Mouse (Mus musculus) heart, embryonic 12.5 days (tissue): Measurements from ENCODE around the gene Apoc2. TPM values are rescaled to one million over a fixed set of nuclear protein-coding genes. Genes with fewer than 3 reads are reported as not detected.

Experiments
- ATAC-seq: fragments of 200-750 bp; cut with Nextera tagmentation; 2 replicates; pipeline ENCODE4 v1.8.0; 2017; ENCODE audit warnings: moderate TSS enrichment, moderate library complexity; ENCODE audit not compliant: insufficient number of reproducible peaks, low FRiP score
- H3K27ac ChIP-seq: fragments of 300-500 bp; sonication (generic); 2 replicates; pipeline ENCODE4 v1.5.1; 2016; ENCODE audit warnings: mild to moderate bottlenecking, moderate library complexity; ENCODE audit not compliant: poor library complexity, severe bottlenecking
- H3K27me3 ChIP-seq: fragments of 300-500 bp; sonication (generic); replicated peaks from 2 replicates; pipeline ENCODE4 v1.6.1; 2016; ENCODE audit warnings: mild to moderate bottlenecking, moderate library complexity
- H3K36me3 ChIP-seq: fragments of 300-500 bp; sonication (generic); 2 replicates; pipeline ENCODE4 v1.6.1; 2016; ENCODE audit warnings: mild to moderate bottlenecking, moderate library complexity
- H3K4me1 ChIP-seq: fragments of 300-500 bp; sonication (generic); replicated peaks from 2 replicates; pipeline ENCODE4 v1.6.1; 2016; ENCODE audit warnings: mild to moderate bottlenecking
- H3K4me2 ChIP-seq: fragments of 300-500 bp; sonication (generic); 2 replicates; pipeline ENCODE4 v1.6.1; 2016; ENCODE audit warnings: mild to moderate bottlenecking, moderate library complexity
- H3K4me3 ChIP-seq: fragments of 300-500 bp; sonication (generic); 2 replicates; pipeline ENCODE4 v1.5.1; 2016; ENCODE audit warnings: mild to moderate bottlenecking
- H3K9ac ChIP-seq: fragments of 300-500 bp; sonication (generic); 2 replicates; pipeline ENCODE4 v1.6.1; 2016; ENCODE audit warnings: mild to moderate bottlenecking, moderate library complexity
- H3K9me3 ChIP-seq: fragments of 300-500 bp; sonication (generic); replicated peaks from 2 replicates; pipeline ENCODE4 v1.6.1; 2016; ENCODE audit warnings: mild to moderate bottlenecking, moderate library complexity
- WGBS: fragments of 180-500 bp; shearing (Covaris S2); methylation state at CpG from one replicate; pipeline ENCODE4 v1.1.7; 2016; 5-methylcytosine and 5-hydroxymethylcytosine counted together
- polyA plus RNA-seq: library from polyadenylated mRNA; unstranded; fragments of >200 nt; fragmentation: Nextera tagmentation; extraction: Ambion mirVana; gene quantifications from 2 replicates; pipeline ENCODE4 v1.2.1, GENCODE M21; 2016

The Apoc2 gene
- 1.6 and 5.4 TPM in 2 replicates for polyA plus RNA-seq

- WGBS, result 50% methylated on average over 8 of the region's 8 CpGs
These were observed at the start of gene Apoc2 for GRCm38 (mm10) chr7:19677872-19678271. TSS of gene Apoc2 (minus strand) at chr7:19677941.

GRCm38 (mm10) chr7:19726541-19726940 lies 48.8 kb upstream of the Apoc2 start:
- H3K36me3 ChIP-seq, result peaks cover 99% of the 10 kb centered on the region
- H3K4me3 ChIP-seq, result no peak overlapping the region
- no peak for ATAC-seq
- no peak overlapping the region for H3K9ac ChIP-seq
- H3K4me1 ChIP-seq, result no peaks in the 10 kb centered on the region
- no peak overlapping the region for H3K4me2 ChIP-seq
- H3K27me3 ChIP-seq, result no peaks in the 10 kb centered on the region
- H3K9me3 ChIP-seq, result peaks cover 5% of the 10 kb centered on the region
- H3K27ac ChIP-seq, result no peak overlapping the region
- 92% methylated on average over 4 of the region's 4 CpGs for WGBS

More at GRCm38 (mm10) chr7:19677872-19678271, at the start of gene Apoc2:
- no peaks in the 10 kb centered on the region for H3K27me3 ChIP-seq
- no peak within 1 kb of the TSS for H3K4me2 ChIP-seq
- H3K36me3 ChIP-seq, result no peaks in the 10 kb centered on the region
- ATAC-seq, result no peak
- no peaks in the 10 kb centered on the region for H3K9me3 ChIP-seq
- H3K4me1 ChIP-seq, result peaks cover 7% of the 10 kb centered on the region
- H3K9ac ChIP-seq, result no peak within 1 kb of the TSS; the same call in 1 of the 2 replicates
- no peak within 1 kb of the TSS for H3K27ac ChIP-seq
- H3K4me3 ChIP-seq, result no peak within 1 kb of the TSS

GRCm38 (mm10) chr7:19724167-19724566 lies 46.4 kb upstream of the Apoc2 start:
- Histone ChIP-seq H3K27ac (no peak overlapping the region), H3K4me1 (no peaks in the 10 kb centered on the region), H3K4me3 (no peak overlapping the region), H3K36me3 (peaks cover 98% of the 10 kb centered on the region), H3K4me2 (no peak overlapping the region), H3K9ac (no peak overlapping the region), H3K27me3 (no peaks in the 10 kb centered on the region), H3K9me3 (peaks cover 17% of the 10 kb centered on the region)
- WGBS, result 89% methylated on average over 12 of the region's 12 CpGs
- no peak for ATAC-seq

GRCm38 (mm10) chr7:19722754-19723195 lies 45.0 kb upstream of the Apoc2 start:
- 73% methylated on average over 6 of the region's 6 CpGs for WGBS
- H3K27ac ChIP-seq, result peak overlapping the region; percentile 78
- no peak overlapping the region for H3K9ac ChIP-seq
- H3K4me2 ChIP-seq, result no peak overlapping the region
- ATAC-seq, result peak; percentile 75
- no peaks in the 10 kb centered on the region for H3K27me3 ChIP-seq
- peaks cover 96% of the 10 kb centered on the region for H3K36me3 ChIP-seq
- H3K9me3 ChIP-seq, result peaks cover 17% of the 10 kb centered on the region
- no peak overlapping the region for H3K4me3 ChIP-seq
- no peaks in the 10 kb centered on the region for H3K4me1 ChIP-seq

- 82% methylated on average over 4 of the region's 4 CpGs for WGBS
- Histone ChIP-seq H3K36me3 (peaks cover 70% of the 10 kb centered on the region), H3K9ac (no peak overlapping the region), H3K4me3 (no peak overlapping the region), H3K4me2 (no peak overlapping the region), H3K27me3 (no peaks in the 10 kb centered on the region), H3K4me1 (peaks cover 8% of the 10 kb centered on the region), H3K9me3 (peaks cover 17% of the 10 kb centered on the region), H3K27ac (no peak overlapping the region)
- ATAC-seq, result no peak
These were observed 41.5 kb upstream of the Apoc2 start for GRCm38 (mm10) chr7:19719200-19719599.

- 83% methylated on average over 5 of the region's 5 CpGs for WGBS
- Histone ChIP-seq H3K27ac (no peak overlapping the region), H3K36me3 (peaks cover 69% of the 10 kb centered on the region)
These were observed 40.7 kb upstream of the Apoc2 start for GRCm38 (mm10) chr7:19718297-19718952.

GRCm38 (mm10) chr7:19717346-19717745 lies 39.6 kb upstream of the Apoc2 start:
- 86% methylated on average over 4 of the region's 4 CpGs for WGBS
- peaks cover 23% of the 10 kb centered on the region for H3K4me1 ChIP-seq
- H3K9me3 ChIP-seq, result peaks cover 17% of the 10 kb centered on the region
- no peak for ATAC-seq
- H3K27me3 ChIP-seq, result no peaks in the 10 kb centered on the region
- peaks cover 69% of the 10 kb centered on the region for H3K36me3 ChIP-seq
- H3K4me2 ChIP-seq, result no peak overlapping the region
- H3K27ac ChIP-seq, result no peak overlapping the region
- no peak overlapping the region for H3K4me3 ChIP-seq
- no peak overlapping the region for H3K9ac ChIP-seq

More at GRCm38 (mm10) chr7:19718297-19718952, 40.7 kb upstream of the Apoc2 start:
- peaks cover 17% of the 10 kb centered on the region for H3K9me3 ChIP-seq
- no peak overlapping the region for H3K9ac ChIP-seq
- no peak for ATAC-seq
- no peaks in the 10 kb centered on the region for H3K27me3 ChIP-seq
- no peak overlapping the region for H3K4me2 ChIP-seq
- H3K4me3 ChIP-seq, result no peak overlapping the region
- H3K4me1 ChIP-seq, result peaks cover 16% of the 10 kb centered on the region

- Histone ChIP-seq H3K9ac (0 out of 2 replicates have a peak overlapping the region, but pooled peaks have one; percentile 0), H3K4me1 (peaks cover 23% of the 10 kb centered on the region), H3K36me3 (peaks cover 70% of the 10 kb centered on the region), H3K4me3 (0 out of 2 replicates have a peak overlapping the region, but pooled peaks have one; percentile 88), H3K27ac (no peak overlapping the region), H3K9me3 (peaks cover 14% of the 10 kb centered on the region), H3K4me2 (peak overlapping the region; percentile 75; the same call in 1 of the 2 replicates), H3K27me3 (no peaks in the 10 kb centered on the region)
- WGBS, result 68% methylated on average over 2 of the region's 2 CpGs
- ATAC-seq, result no peak
These were observed 39.1 kb upstream of the Apoc2 start for GRCm38 (mm10) chr7:19716822-19717221.

- H3K27ac ChIP-seq, result peak overlapping the region; percentile 76
- peak overlapping the region; percentile 53; the same call in 1 of the 2 replicates for H3K9ac ChIP-seq
- peak overlapping the region; percentile 75 for H3K4me2 ChIP-seq
- H3K4me1 ChIP-seq, result peaks cover 23% of the 10 kb centered on the region
- H3K36me3 ChIP-seq, result peaks cover 70% of the 10 kb centered on the region
- WGBS, result 8% methylated on average over 18 of the region's 18 CpGs
- H3K9me3 ChIP-seq, result peaks cover 8% of the 10 kb centered on the region
- no peak for ATAC-seq
- peak overlapping the region; percentile 88 for H3K4me3 ChIP-seq
- H3K27me3 ChIP-seq, result no peaks in the 10 kb centered on the region
These were observed 38.4 kb upstream of the Apoc2 start for GRCm38 (mm10) chr7:19716055-19716682.

GRCm38 (mm10) chr7:19715239-19716054 lies 37.7 kb upstream of the Apoc2 start, which contains the start of gene Tomm40:
TSS of gene Tomm40 (minus strand) at chr7:19715438.
- ATAC-seq, result peak; percentile 99

More at GRCm38 (mm10) chr7:19715239-19716054, 37.7 kb upstream of the Apoc2 start, which contains the start of gene Tomm40:
- peak within 1 kb of the TSS; percentile 88 for H3K4me2 ChIP-seq
- peak within 1 kb of the TSS; percentile 76 for H3K27ac ChIP-seq
- 0% methylated on average over 54 of the region's 59 CpGs for WGBS
- peak within 1 kb of the TSS; percentile 95 for H3K9ac ChIP-seq
- peaks cover 68% of the 10 kb centered on the region for H3K36me3 ChIP-seq
- H3K27me3 ChIP-seq, result no peaks in the 10 kb centered on the region
- H3K9me3 ChIP-seq, result peaks cover under 1% of the 10 kb centered on the region; the same call in 1 of the 2 replicates
- peak within 1 kb of the TSS; percentile 88 for H3K4me3 ChIP-seq
- peaks cover 23% of the 10 kb centered on the region for H3K4me1 ChIP-seq
